Mouse (Mus musculus) forebrain, embryonic 14.5 days (tissue): ENCODE results near the gene Casq2. TPM values are rescaled to one million over a fixed set of nuclear protein-coding genes. Genes with fewer than 3 reads are reported as not detected.

ENCODE experiments used
- ATAC-seq: fragments of 200-750 bp; cut with Nextera tagmentation; 2 replicates; pipeline ENCODE4 v1.8.0; 2017; ENCODE audit warnings: mild to moderate bottlenecking, moderate library complexity
- DNase-seq: peaks from one replicate; pipeline ENCODE4 v3.0.0-alpha.2; 2015; ENCODE audit warnings: low spot score
- H3K27ac ChIP-seq: fragments of 300-500 bp; sonication (generic); 2 replicates; pipeline ENCODE4 v1.5.1; 2014; ENCODE audit warnings: low read depth, mild to moderate bottlenecking, control low read depth, low read length, moderate library complexity
- H3K27me3 ChIP-seq: fragments of 300-500 bp; sonication (generic); replicated peaks from 2 replicates; pipeline ENCODE4 v1.6.1; 2014; ENCODE audit warnings: low read length, control low read depth, mixed read lengths; ENCODE audit not compliant: control insufficient read depth, insufficient read depth
- H3K36me3 ChIP-seq: fragments of 300-500 bp; sonication (generic); 2 replicates; pipeline ENCODE4 v1.6.1; 2014; ENCODE audit warnings: low read length, control low read depth; ENCODE audit not compliant: control insufficient read depth, insufficient read depth
- H3K4me1 ChIP-seq: fragments of 300-500 bp; sonication (generic); 2 replicates; pipeline ENCODE4 v1.6.1; 2014; ENCODE audit warnings: antibody characterized with exemption, low read length, control low read depth; ENCODE audit not compliant: control insufficient read depth, insufficient read depth
- H3K4me2 ChIP-seq: fragments of 300-500 bp; sonication (generic); 2 replicates; pipeline ENCODE4 v1.6.1; 2014; ENCODE audit warnings: mild to moderate bottlenecking, control low read depth, low read length
- H3K4me3 ChIP-seq: fragments of 300-500 bp; sonication (generic); 2 replicates; pipeline ENCODE4 v1.5.1; 2014; ENCODE audit warnings: low read depth, low read length, control low read depth
- H3K9ac ChIP-seq: fragments of 300-500 bp; sonication (generic); 2 replicates; pipeline ENCODE4 v1.6.1; 2014; ENCODE audit warnings: mild to moderate bottlenecking, low read length, control low read depth, moderate library complexity
- H3K9me3 ChIP-seq: fragments of 300-500 bp; sonication (generic); replicated peaks from 2 replicates; pipeline ENCODE4 v1.6.1; 2016; ENCODE audit warnings: low read length, control low read depth, mixed read lengths; ENCODE audit not compliant: control insufficient read depth
- WGBS: fragments of 180-500 bp; shearing (Covaris S2); extraction: QIAGEN DNeasy Blood & Tissue Kit; methylation state at CpG from one replicate; pipeline ENCODE4 v1.1.7; 2014; 5-methylcytosine and 5-hydroxymethylcytosine counted together
- polyA plus RNA-seq: library from polyadenylated mRNA; unstranded; fragments of >200 nt; fragmentation: Nextera tagmentation; extraction: Ambion mirVana; gene quantifications from 2 replicates; pipeline ENCODE4 v1.2.1, GENCODE M21; 2014

Gene Casq2
- polyA plus RNA-seq, 1 experiment from 2014 or later = 0.48 TPM

DNA sequence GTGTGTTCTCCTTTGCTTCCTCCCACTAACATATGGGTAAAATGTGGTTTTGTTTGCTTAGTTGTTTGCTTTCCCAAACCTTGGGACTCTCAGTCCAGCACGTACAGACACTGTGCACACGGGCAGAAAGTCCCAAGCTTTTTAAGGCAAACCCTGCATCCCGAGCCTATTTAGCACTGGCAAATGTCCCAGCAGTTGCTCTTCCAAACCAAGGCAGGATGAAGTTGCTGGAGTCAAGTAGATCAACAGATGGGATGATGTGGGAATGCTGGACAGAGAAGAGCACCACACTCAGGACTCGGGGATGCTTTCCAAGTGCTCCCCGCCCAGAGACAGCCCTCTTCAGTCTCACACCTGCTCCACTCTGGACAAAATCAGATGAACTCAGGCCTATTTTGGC, 9.2 kb downstream of the Casq2 start:
- no peak for ATAC-seq
- H3K4me3 ChIP-seq = no peak overlapping the region
- H3K9ac ChIP-seq = no peak overlapping the region
- H3K27me3 ChIP-seq = no peaks in the 10 kb centered on the region
- DNase-seq = no peak
- H3K36me3 ChIP-seq = no peaks in the 10 kb centered on the region
- no peaks in the 10 kb centered on the region for H3K4me1 ChIP-seq
- H3K4me2 ChIP-seq = no peak overlapping the region
- H3K27ac ChIP-seq = no peak overlapping the region
- no peaks in the 10 kb centered on the region for H3K9me3 ChIP-seq
- WGBS = 79% methylated on average over 5 of the region's 5 CpGs

DNA sequence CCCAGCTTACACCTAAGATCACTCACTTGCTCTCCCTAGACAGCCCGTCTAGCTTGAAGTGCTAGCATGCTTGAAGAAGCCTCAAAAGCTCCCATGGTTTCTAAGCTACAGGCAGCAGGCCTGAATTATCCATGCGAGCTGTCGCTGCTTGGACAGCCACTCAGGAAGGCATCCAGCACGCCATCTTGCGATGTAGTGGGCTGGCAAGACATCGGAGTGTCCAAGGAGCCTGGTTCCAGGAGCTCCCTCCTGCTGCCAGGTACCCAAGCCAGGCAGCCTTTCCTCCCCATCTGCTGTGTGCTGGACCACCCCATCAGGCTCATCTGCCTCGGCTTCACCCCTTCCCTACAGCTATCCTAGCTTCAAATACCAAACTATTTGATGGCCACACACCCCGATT, 10.2 kb downstream of the Casq2 start:
- Histone ChIP-seq H3K4me2 (no peak overlapping the region), H3K4me3 (no peak overlapping the region), H3K27ac (no peak overlapping the region), H3K4me1 (no peaks in the 10 kb centered on the region), H3K9ac (no peak overlapping the region), H3K36me3 (no peaks in the 10 kb centered on the region), H3K9me3 (no peaks in the 10 kb centered on the region), H3K27me3 (no peaks in the 10 kb centered on the region)
- DNase-seq (no peak), ATAC-seq (no peak)
- WGBS = 87% methylated on average over 8 of the region's 8 CpGs

DNA sequence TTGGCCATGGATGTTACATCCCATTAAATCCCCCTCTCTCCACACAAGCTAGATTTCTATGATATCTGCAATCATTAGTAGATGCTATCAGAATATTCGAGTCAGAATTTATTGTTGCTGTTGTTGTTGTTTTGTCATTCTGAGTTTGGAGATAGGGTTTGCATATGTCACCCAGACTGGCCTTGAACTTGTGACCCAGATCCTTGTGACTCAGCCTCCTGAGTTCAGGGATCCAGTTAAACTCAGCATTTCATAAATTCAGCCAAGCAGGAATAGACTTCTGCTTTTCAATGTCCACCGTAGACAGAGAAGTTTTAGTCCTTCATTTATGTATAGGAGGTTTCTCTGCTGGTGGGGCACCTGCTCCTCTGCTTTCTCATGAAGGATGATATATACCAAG, 10.8 kb downstream of the Casq2 start:
- Histone ChIP-seq H3K9ac (no peak overlapping the region), H3K4me3 (no peak overlapping the region), H3K9me3 (no peaks in the 10 kb centered on the region), H3K27me3 (no peaks in the 10 kb centered on the region), H3K4me2 (no peak overlapping the region), H3K27ac (no peak overlapping the region), H3K36me3 (no peaks in the 10 kb centered on the region), H3K4me1 (no peaks in the 10 kb centered on the region)
- WGBS = 95% methylated on average over 2 of the region's 2 CpGs
- no peak for DNase-seq
- no peak for ATAC-seq

DNA sequence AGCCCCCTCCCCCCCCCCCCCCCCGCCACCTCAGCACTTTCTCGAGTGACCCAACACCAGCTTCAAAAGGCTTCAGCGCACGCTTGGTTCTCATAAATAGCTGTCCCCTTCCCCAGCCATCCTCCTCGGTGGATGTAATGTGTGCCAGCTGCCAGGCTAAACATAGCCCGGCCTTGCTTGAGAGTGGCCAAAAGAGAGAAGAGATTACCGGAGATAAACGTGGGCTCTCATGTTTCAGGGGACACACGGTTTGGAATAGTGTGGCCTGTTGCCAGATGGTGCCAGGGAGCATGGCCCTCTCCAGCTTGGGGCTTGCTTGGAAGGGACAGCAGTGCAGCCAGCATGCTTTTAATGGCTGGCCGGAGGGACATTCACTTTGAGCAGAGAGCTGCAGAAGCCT, 13.0 kb downstream of the Casq2 start:
- H3K9ac ChIP-seq = no peak overlapping the region
- H3K4me2 ChIP-seq = no peak overlapping the region
- H3K36me3 ChIP-seq = no peaks in the 10 kb centered on the region
- ATAC-seq (no peak), DNase-seq (no peak)
- no peaks in the 10 kb centered on the region for H3K4me1 ChIP-seq
- H3K4me3 ChIP-seq = no peak overlapping the region
- no peaks in the 10 kb centered on the region for H3K9me3 ChIP-seq
- H3K27me3 ChIP-seq = no peaks in the 10 kb centered on the region
- H3K27ac ChIP-seq = no peak overlapping the region
- 71% methylated on average over 9 of the region's 10 CpGs for WGBS

DNA sequence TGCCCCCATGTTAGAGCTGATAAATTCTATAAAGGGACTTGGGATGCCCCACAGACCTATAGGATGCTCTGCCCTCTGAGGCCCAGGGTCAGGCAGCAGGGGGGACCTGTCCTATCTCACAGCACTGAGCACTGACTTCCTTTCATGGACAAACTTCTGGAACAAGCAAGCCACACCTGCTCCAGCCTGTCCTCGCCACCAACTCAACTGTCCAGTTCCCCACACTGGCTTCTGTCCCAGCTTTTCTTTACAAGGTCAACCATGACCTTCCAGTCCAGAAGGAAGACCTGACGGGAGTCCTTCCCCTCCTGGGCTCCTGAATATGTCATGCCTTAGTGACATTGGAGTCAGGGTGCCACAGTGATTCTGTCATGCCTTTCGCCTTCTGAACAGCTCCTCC, 13.6 kb downstream of the Casq2 start:
- no peak overlapping the region for H3K27ac ChIP-seq
- H3K9me3 ChIP-seq = no peaks in the 10 kb centered on the region
- H3K27me3 ChIP-seq = no peaks in the 10 kb centered on the region
- ATAC-seq = no peak
- WGBS = 92% methylated on average over 3 of the region's 3 CpGs
- H3K36me3 ChIP-seq = no peaks in the 10 kb centered on the region
- no peak overlapping the region for H3K4me2 ChIP-seq
- H3K4me1 ChIP-seq = no peaks in the 10 kb centered on the region
- DNase-seq = no peak
- no peak overlapping the region for H3K9ac ChIP-seq
- H3K4me3 ChIP-seq = no peak overlapping the region

DNA sequence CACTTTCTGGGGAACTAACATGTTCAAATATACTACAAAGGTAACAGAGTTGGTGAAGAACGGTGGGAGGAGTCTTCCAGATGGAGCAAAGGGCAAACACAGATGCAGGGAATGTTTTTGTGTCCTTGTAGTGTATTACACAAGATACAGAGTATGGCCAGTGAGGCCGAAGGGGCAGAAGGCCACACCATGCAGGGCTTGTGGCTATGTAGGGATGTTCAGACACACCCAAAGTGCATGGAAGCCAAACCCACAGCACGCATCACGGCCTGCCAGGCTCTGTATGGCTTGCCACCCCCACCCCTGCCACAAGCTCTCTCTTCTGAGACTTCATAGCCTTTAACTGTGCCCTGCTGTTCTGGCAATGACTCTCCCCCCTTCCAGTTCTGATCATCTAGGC, 15.2 kb downstream of the Casq2 start:
- Histone ChIP-seq H3K36me3 (no peaks in the 10 kb centered on the region), H3K4me3 (no peak overlapping the region), H3K27me3 (no peaks in the 10 kb centered on the region), H3K9ac (no peak overlapping the region), H3K4me2 (no peak overlapping the region), H3K9me3 (no peaks in the 10 kb centered on the region), H3K4me1 (no peaks in the 10 kb centered on the region), H3K27ac (no peak overlapping the region)
- ATAC-seq (no peak), DNase-seq (no peak)
- WGBS = 91% methylated on average over 4 of the region's 4 CpGs

DNA sequence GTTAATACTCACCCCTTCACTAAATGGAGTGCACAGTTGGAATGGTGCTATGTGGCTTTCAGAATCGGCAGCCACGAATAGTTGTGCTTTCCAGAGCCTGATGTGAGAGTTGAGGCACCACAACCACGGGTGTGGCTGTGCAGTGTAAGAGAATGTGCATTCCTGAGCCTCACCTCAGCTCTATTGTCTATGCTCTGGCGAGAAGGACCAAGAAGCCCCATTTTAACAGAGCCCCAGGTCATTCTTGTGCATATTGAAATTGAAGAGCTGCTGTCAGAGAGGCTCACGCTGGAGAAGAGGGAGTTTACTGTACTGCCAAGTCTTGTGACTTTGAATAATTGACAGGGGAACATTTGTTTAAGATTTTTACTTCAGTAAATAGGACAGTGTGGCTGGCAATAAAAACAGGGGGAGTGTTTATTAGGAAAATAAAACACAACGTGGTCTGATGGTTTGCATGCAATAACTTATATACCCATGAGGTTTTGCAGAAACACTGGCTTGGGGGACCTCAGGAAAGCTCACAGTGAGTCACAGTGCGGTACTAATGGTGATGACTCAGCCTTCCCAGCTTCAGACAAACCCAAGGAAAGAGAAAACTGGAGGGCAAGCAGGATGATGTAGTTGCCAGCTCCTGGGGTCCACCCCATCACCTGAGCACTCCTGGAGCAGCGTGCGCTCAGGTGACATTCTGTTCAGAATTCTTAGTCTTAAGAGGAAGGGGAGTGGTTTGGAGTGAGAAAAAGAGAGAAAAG, 17.8 kb downstream of the Casq2 start:
- no peaks in the 10 kb centered on the region for H3K27me3 ChIP-seq
- H3K9ac ChIP-seq = no peak overlapping the region
- no peaks in the 10 kb centered on the region for H3K4me1 ChIP-seq
- no peak overlapping the region for H3K4me3 ChIP-seq
- H3K9me3 ChIP-seq = no peaks in the 10 kb centered on the region
- 76% methylated on average over 9 of the region's 9 CpGs for WGBS
- no peak for ATAC-seq
- DNase-seq = no peak
- no peak overlapping the region for H3K4me2 ChIP-seq
- no peaks in the 10 kb centered on the region for H3K36me3 ChIP-seq
- H3K27ac ChIP-seq = no peak overlapping the region

DNA sequence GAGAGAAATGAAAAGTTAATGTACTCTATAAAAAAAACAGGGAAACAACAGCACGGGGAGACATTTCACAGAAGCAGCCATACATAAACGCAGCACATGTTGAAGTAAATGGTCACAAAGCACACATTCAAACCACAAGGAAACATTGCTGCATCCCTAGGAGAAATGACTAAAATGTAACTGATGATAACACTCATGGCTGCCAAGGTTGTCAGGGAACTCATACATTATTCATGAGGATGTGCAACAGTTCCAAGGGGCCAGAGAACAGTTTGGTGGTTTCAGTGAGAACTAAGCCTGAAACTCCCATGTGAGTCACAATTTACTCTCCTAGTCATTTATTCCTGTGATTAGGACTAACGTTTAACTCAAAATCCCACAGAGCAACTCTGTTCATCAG, 22.0 kb downstream of the Casq2 start:
- Histone ChIP-seq H3K4me1 (no peaks in the 10 kb centered on the region), H3K4me3 (no peak overlapping the region), H3K4me2 (no peak overlapping the region), H3K27ac (no peak overlapping the region), H3K36me3 (no peaks in the 10 kb centered on the region), H3K9me3 (no peaks in the 10 kb centered on the region), H3K9ac (no peak overlapping the region), H3K27me3 (no peaks in the 10 kb centered on the region)
- DNase-seq = peak; percentile 23
- 74% methylated on average over 3 of the region's 3 CpGs for WGBS
- no peak for ATAC-seq

DNA sequence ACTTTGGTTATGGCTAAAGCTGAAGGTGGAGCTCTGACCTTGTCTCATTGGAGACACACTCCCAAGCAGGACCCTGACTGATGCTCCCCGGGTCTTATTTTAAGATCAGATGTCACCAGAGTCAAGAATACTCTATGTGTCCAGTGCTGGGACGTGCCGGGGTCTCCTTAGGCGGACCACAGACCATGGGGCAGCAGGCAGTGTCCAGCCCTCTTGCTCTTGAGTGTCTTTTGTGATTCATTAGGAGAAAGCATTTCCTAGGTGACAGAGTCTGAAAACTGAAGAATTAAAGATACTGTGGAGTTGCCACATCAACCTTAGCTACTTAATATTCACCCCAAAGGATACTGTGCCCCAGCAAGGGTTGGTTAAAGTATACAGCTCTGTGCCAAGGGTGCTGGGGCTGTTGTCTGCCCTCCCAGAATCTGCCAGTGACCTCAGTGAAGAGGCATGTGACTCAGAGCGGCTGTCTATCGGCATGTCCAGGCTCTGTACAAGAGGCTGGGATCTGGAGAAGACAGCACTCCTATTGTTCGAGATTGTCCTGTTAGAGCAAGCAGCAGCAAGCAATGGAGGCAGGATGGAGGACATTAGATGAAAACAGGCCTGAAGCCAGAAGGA, 25.9 kb downstream of the Casq2 start:
- H3K27me3 ChIP-seq = no peaks in the 10 kb centered on the region
- no peak overlapping the region for H3K9ac ChIP-seq
- no peak overlapping the region for H3K27ac ChIP-seq
- H3K4me3 ChIP-seq = no peak overlapping the region
- no peaks in the 10 kb centered on the region for H3K9me3 ChIP-seq
- no peaks in the 10 kb centered on the region for H3K36me3 ChIP-seq
- H3K4me2 ChIP-seq = no peak overlapping the region
- no peak for ATAC-seq
- DNase-seq = no peak
- 79% methylated on average over 7 of the region's 7 CpGs for whole genome bisulfite sequencing
- no peaks in the 10 kb centered on the region for H3K4me1 ChIP-seq
